Mouse (Mus musculus) heart, adult 2 months (tissue): ENCODE data around the gene Arntl2. TPM values are rescaled to one million over a fixed set of nuclear protein-coding genes. Genes with fewer than 3 reads are reported as not detected.

Experiments used
- DNase-seq, 2 experiments: peaks; one replicate each; pipeline ENCODE4 v3.0.0; 2021
- H3K27ac ChIP-seq: fragments of 200-600 bp; 2 replicates; pipeline ENCODE4 v1.8.1; 2022
- H3K27me3 ChIP-seq: fragments of 200-500 bp; 2 replicates; pipeline ENCODE4 v1.6.1; 2012; ENCODE audit warnings: mild to moderate bottlenecking, low read length, inconsistent platforms, mixed read lengths; ENCODE audit not compliant: control insufficient read depth, insufficient read depth
- H3K36me3 ChIP-seq: fragments of 200-500 bp; 2 replicates; pipeline ENCODE4 v1.6.1; 2012; ENCODE audit warnings: low read length, inconsistent platforms; ENCODE audit not compliant: control insufficient read depth, insufficient read depth
- H3K4me1 ChIP-seq: fragments of 200-500 bp; 2 replicates; pipeline ENCODE4 v1.6.1; 2011; ENCODE audit warnings: low read length; ENCODE audit not compliant: control insufficient read depth, insufficient read depth
- H3K4me3 ChIP-seq: fragments of 200-600 bp; 2 replicates; pipeline ENCODE4 v1.8.1; 2022
- H3K79me2 ChIP-seq: fragments of 200-500 bp; replicated peaks from 2 replicates; pipeline ENCODE4 v1.6.1; 2012; ENCODE audit warnings: mild to moderate bottlenecking, inconsistent platforms, low read length, moderate library complexity, mixed read lengths; ENCODE audit not compliant: control insufficient read depth, insufficient read depth
- H3K9ac ChIP-seq: fragments of 200-500 bp; 2 replicates; pipeline ENCODE4 v1.6.1; 2012; ENCODE audit warnings: low read depth, mild to moderate bottlenecking, control low read depth, inconsistent platforms, low read length, mixed read lengths
- CTCF ChIP-seq: fragments of 200-600 bp; IDR thresholded peaks from 2 replicates; pipeline ENCODE4 v1.8.1; 2022; ENCODE audit warnings: antibody characterized with exemption, mild to moderate bottlenecking, moderate library complexity
- EP300 ChIP-seq: fragments of 200-500 bp; IDR thresholded peaks from 2 replicates; pipeline ENCODE4 v1.6.1; 2011; ENCODE audit warnings: low read depth, low read length, control low read depth; ENCODE audit not compliant: insufficient read depth
- POLR2A ChIP-seq: fragments of 200-500 bp; IDR thresholded peaks from 2 replicates; pipeline ENCODE4 v1.6.1; 2011; ENCODE audit warnings: mild to moderate bottlenecking, low read depth, low read length, control low read depth; ENCODE audit not compliant: insufficient read depth
- WGBS: fragments of 180-500 bp; shearing (Covaris S2); methylation state at CpG from one replicate; pipeline ENCODE4 v1.1.7; 2018; 5-methylcytosine and 5-hydroxymethylcytosine counted together
- intact Hi-C: fragments of 180-260 bp; cut with DNase I; formaldehyde crosslinking; loops from one replicate; pipeline ENCODE4 v1.15.1; 2025
- polyA plus RNA-seq: library from polyadenylated mRNA; depleted of rRNA; stranded (reverse); fragments of >200 nt; gene quantifications from 2 replicates; pipeline ENCODE4 v1.2.3, GENCODE M21; 2012
- total RNA-seq, 2 experiments: library from RNA; stranded (reverse); gene quantifications; 2 replicates each; pipeline ENCODE4 v1.2.3; 2021

Arntl2 gene
- total and polyA plus RNA-seq, 3 experiments: 0.86 to 2.6 (median 1.5) TPM

- no peak for DNase-seq
- no peak for TF ChIP-seq CTCF
- Histone ChIP-seq H3K4me1 (no peaks in the 10 kb centered on the region), H3K36me3 (no peaks in the 10 kb centered on the region), H3K79me2 (no peaks in the 10 kb centered on the region), H3K9ac (no peak overlapping the region), H3K27me3 (no peaks in the 10 kb centered on the region), H3K27ac (no peak overlapping the region), H3K4me3 (no peak overlapping the region)
- intact Hi-C loops: no loop called here
- WGBS: 70% methylated on average over 6 of the region's 6 CpGs
Observed at GRCm38 (mm10) chr6:146874415-146874814, 78.6 kb downstream of the Arntl2 start.

DNA sequence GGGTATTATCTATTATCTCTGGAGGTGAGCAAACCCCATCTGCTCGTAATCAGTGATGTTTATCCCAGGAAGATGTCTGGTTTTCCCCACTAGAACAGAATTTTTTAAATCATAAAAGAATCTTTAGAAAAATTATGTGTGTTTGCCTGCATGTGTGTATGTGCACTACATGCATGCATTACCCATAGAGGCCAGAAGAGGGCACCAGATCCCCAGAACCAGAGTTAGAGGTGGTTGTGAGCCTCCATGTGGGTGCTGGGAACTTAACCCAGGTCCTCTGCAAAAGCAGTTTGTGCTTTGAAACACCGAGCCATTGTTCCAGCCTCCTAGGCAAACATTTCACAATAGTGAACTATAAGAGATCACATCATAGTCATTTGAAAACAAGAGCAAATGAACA is 81.0 kb downstream of the Arntl2 start:
- Histone ChIP-seq H3K4me1 (no peaks in the 10 kb centered on the region), H3K27ac (no peak overlapping the region), H3K4me3 (no peak overlapping the region), H3K9ac (no peak overlapping the region), H3K79me2 (no peaks in the 10 kb centered on the region), H3K36me3 (no peaks in the 10 kb centered on the region), H3K27me3 (no peaks in the 10 kb centered on the region)
- TF ChIP-seq CTCF (peak; percentile 40), EP300 (no peak), POLR2A (no peak)
- intact Hi-C loops: no loop called here
- WGBS: 95% methylated on average over 2 of the region's 2 CpGs
- no peak for DNase-seq

DNA sequence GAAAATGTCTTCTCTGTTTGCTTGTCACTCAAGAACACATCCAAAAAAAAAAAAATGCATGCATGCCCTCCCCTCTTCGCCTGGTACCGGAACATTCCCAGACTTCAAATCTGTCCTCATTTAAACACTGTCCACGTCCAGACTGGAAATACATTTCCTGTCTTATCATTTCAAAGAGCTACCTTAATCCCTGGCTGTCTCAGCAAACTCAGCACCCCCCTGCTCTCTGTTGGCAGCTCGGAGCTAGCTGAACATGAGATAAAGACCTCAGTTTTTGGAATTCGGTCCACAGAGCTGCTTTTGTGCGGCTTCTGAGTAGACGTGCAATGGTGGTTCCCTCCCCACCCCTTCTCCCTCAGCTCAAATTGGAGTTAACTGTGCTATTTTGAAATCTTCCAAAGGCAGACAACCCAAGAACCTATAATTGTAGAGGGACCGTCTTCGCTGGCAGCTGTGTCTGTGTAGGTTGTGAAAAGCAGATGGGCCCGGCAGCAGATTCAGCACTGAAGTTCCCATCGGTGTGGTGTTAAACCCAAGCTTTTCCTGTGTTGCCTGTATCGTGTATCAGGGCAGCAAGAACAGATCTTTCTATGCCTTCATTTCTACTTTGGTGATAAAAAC is 81.7 kb downstream of the Arntl2 start:
- TF ChIP-seq CTCF: no peak
- no peak for TF ChIP-seq EP300
- TF ChIP-seq POLR2A: no peak
- no peaks in the 10 kb centered on the region for H3K79me2 ChIP-seq
- 62% methylated on average over 12 of the region's 12 CpGs for WGBS
- intact Hi-C loops: no loop called here
- H3K27me3 ChIP-seq: no peaks in the 10 kb centered on the region
- no peak for DNase-seq
- no peaks in the 10 kb centered on the region for H3K36me3 ChIP-seq
- no peak overlapping the region for H3K4me3 ChIP-seq
- no peak overlapping the region for H3K27ac ChIP-seq
- H3K4me1 ChIP-seq: no peaks in the 10 kb centered on the region; the same call in 1 of the 2 replicates
- no peak overlapping the region for H3K9ac ChIP-seq

- Histone ChIP-seq H3K4me1 (no peaks in the 10 kb centered on the region; the same call in 1 of the 2 replicates), H3K27me3 (no peaks in the 10 kb centered on the region), H3K9ac (no peak overlapping the region), H3K79me2 (no peaks in the 10 kb centered on the region), H3K27ac (no peak overlapping the region), H3K4me3 (no peak overlapping the region), H3K36me3 (no peaks in the 10 kb centered on the region)
- WGBS: 47% methylated on average over 10 of the region's 10 CpGs
- intact Hi-C loops: no loop called here
- TF ChIP-seq EP300 (no peak), CTCF (no peak), POLR2A (no peak)
- DNase-seq: no peak
Observed at GRCm38 (mm10) chr6:146878926-146879325, 83.1 kb downstream of the Arntl2 start.

- Histone ChIP-seq H3K79me2 (no peaks in the 10 kb centered on the region), H3K27me3 (no peaks in the 10 kb centered on the region), H3K4me1 (no peaks in the 10 kb centered on the region; the same call in 1 of the 2 replicates), H3K9ac (no peak overlapping the region), H3K27ac (no peak overlapping the region), H3K4me3 (no peak overlapping the region), H3K36me3 (no peaks in the 10 kb centered on the region)
- TF ChIP-seq POLR2A (no peak), CTCF (no peak), EP300 (no peak)
- intact Hi-C loops: no loop called here
- WGBS: 93% methylated on average over 9 of the region's 9 CpGs
- DNase-seq: no peak
Observed at GRCm38 (mm10) chr6:146879856-146880255, 84.0 kb downstream of the Arntl2 start.

- 89% methylated on average over 4 of the region's 4 CpGs for WGBS
- TF ChIP-seq POLR2A (no peak), CTCF (no peak), EP300 (no peak)
- H3K4me1 ChIP-seq: no peaks in the 10 kb centered on the region; the same call in 1 of the 2 replicates
- no peaks in the 10 kb centered on the region for H3K79me2 ChIP-seq
- H3K9ac ChIP-seq: no peak overlapping the region
- no peak for DNase-seq
- intact Hi-C loops: no loop called here
- H3K4me3 ChIP-seq: no peak overlapping the region
- H3K36me3 ChIP-seq: no peaks in the 10 kb centered on the region
- no peaks in the 10 kb centered on the region for H3K27me3 ChIP-seq
- no peak overlapping the region for H3K27ac ChIP-seq
Observed at GRCm38 (mm10) chr6:146880296-146880695, 84.4 kb downstream of the Arntl2 start.
